Mouse (Mus musculus) adrenal gland, adult 18-20 months (tissue): ENCODE results near the gene Pard3b. TPM values are rescaled to one million over a fixed set of nuclear protein-coding genes. Genes with fewer than 3 reads are reported as not detected.
A peak's percentile ranks its signal among the peaks of the same experiment; 100 is the strongest.

ENCODE experiments used
- DNase-seq, 2 experiments: peaks; one replicate each; pipeline ENCODE4 v3.0.0; 2021 to 2022; ENCODE audit warnings: low spot score in 2 of 2
- total RNA-seq, 2 experiments: library from RNA; stranded (reverse); gene quantifications; 1 replicate in 1 of 2; 2 replicates in 1 of 2; pipeline ENCODE4 v1.2.3; 2021

Gene Pard3b
- total RNA-seq, 2 experiments from 2014 or later = 10.0 to 14.3 TPM

GRCm38 (mm10) chr1:61747481-61747880 is 108.9 kb downstream of the Pard3b start:
- no peak for DNase-seq

- no peak for DNase-seq
Observed at GRCm38 (mm10) chr1:61751008-61751407, 112.4 kb downstream of the Pard3b start.

- no peak for DNase-seq
Observed at GRCm38 (mm10) chr1:61756771-61757170, 118.1 kb downstream of the Pard3b start.

GRCm38 (mm10) chr1:61771213-61771612 is 132.6 kb downstream of the Pard3b start:
- DNase-seq = peak; percentile 54 to 64

- no peak for DNase-seq
Observed at GRCm38 (mm10) chr1:61778731-61779130, 140.1 kb downstream of the Pard3b start.

- DNase-seq = no peak
Observed at GRCm38 (mm10) chr1:61779906-61780305, 141.3 kb downstream of the Pard3b start.

- DNase-seq = no peak
Observed at GRCm38 (mm10) chr1:61796296-61796695, 157.7 kb downstream of the Pard3b start.

- DNase-seq = no peak
Observed at GRCm38 (mm10) chr1:61820213-61820612, 181.6 kb downstream of the Pard3b start.

GRCm38 (mm10) chr1:61825560-61826191 is 187.1 kb downstream of the Pard3b start:
- no peak for DNase-seq

GRCm38 (mm10) chr1:61837006-61837544 is 198.5 kb downstream of the Pard3b start:
- DNase-seq = no peak

- no peak for DNase-seq
Observed at GRCm38 (mm10) chr1:61846606-61847005, 208.0 kb downstream of the Pard3b start.

- DNase-seq = no peak
Observed at GRCm38 (mm10) chr1:61849029-61849714, 210.5 kb downstream of the Pard3b start.

GRCm38 (mm10) chr1:61850471-61850870 is 211.8 kb downstream of the Pard3b start:
- no peak for DNase-seq

- no peak for DNase-seq
Observed at GRCm38 (mm10) chr1:61851176-61851575, 212.6 kb downstream of the Pard3b start.

- DNase-seq = no peak
Observed at GRCm38 (mm10) chr1:61867286-61868082, 228.9 kb downstream of the Pard3b start.

GRCm38 (mm10) chr1:61874875-61875274 is 236.3 kb downstream of the Pard3b start:
- no peak for DNase-seq

GRCm38 (mm10) chr1:61879706-61880470 is 241.3 kb downstream of the Pard3b start:
- DNase-seq = no peak

GRCm38 (mm10) chr1:61896048-61896447 is 257.4 kb downstream of the Pard3b start:
- DNase-seq = no peak

GRCm38 (mm10) chr1:61903271-61904007 is 264.8 kb downstream of the Pard3b start:
- DNase-seq = no peak

- DNase-seq = no peak
Observed at GRCm38 (mm10) chr1:61904036-61904435, 265.4 kb downstream of the Pard3b start.
